Mouse (Mus musculus): ENCODE measurements at regions not wholly inside any gene's neighbourhood (a gene's known extent, or its start where the extent isn't known, plus 50 kb on each side); places are given as distances from the start of the nearest gene placed in this dataset.

DNA sequence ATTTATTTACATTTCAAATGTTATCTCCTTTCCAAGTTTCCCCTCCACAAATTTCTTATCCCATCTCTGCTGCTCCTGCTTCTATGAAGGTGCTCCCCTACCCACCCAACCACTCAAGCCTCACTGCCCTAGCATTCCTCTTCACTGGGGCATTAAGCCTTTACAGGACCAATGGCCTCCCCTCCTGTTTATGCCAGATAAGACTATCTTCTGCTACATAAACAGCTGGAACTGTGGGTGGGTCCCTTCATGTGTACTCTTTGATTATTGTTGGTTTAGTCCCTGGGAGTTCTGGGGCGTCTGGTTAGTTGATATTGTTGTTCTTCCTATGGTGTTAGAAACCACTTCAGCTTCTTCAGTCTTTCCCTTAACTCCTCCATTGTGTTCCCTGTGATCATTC lies 1164.1 kb upstream of the Got2 start:
- DNase-seq (ENCODE audit: low spot score) (no peak), ATAC-seq (replicated peaks; ENCODE audit: insufficient number of reproducible peaks, low FRiP score, low TSS enrichment, low read depth) (no peak)
- no peak overlapping the region for H3K4me3 ChIP-seq (ENCODE audit: low read depth, low read length)
- no peak overlapping the region for H3K27ac ChIP-seq (replicated peaks; ENCODE audit: low read depth, low read length)
- H3K4me2 ChIP-seq (ENCODE audit: low read depth, low read length): no peak overlapping the region
- H3K27me3 ChIP-seq (ENCODE audit: control insufficient read depth, insufficient read depth, low read length): no peaks in the 10 kb centered on the region
- 71% methylated on average over 1 of the region's 1 CpGs for WGBS
- no peak overlapping the region for H3K9ac ChIP-seq (replicated peaks; ENCODE audit: low read length)
- H3K9me3 ChIP-seq (replicated peaks; ENCODE audit: control insufficient read depth, low read length): no peaks in the 10 kb centered on the region
- no peaks in the 10 kb centered on the region for H3K4me1 ChIP-seq (ENCODE audit: control insufficient read depth, insufficient read depth, low read length)
- H3K36me3 ChIP-seq (replicated peaks; ENCODE audit: control insufficient read depth, insufficient read depth, low read depth, low read length): no peaks in the 10 kb centered on the region

DNA sequence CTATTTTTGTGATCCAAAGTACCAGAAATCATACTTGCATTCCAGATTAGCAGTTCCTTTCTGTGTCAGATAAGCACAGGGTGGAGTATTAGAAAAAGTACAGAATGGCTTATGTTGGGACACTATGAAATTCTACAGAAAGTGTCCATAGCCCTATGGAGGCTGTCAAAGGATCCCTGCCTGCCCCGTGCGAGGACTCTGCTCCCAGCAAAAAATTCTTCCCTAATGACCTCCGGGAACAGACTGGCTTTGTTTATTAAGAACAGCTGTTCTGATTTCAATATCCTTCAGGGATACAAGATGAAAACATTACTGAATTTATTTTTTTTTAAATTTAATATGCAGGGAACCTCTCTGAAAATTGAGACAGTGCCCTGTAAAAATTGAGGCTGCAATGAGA lies 1151.4 kb upstream of the Got2 start:
- no peak for ATAC-seq (replicated peaks; ENCODE audit: insufficient number of reproducible peaks, low FRiP score, low TSS enrichment, low read depth)

DNA sequence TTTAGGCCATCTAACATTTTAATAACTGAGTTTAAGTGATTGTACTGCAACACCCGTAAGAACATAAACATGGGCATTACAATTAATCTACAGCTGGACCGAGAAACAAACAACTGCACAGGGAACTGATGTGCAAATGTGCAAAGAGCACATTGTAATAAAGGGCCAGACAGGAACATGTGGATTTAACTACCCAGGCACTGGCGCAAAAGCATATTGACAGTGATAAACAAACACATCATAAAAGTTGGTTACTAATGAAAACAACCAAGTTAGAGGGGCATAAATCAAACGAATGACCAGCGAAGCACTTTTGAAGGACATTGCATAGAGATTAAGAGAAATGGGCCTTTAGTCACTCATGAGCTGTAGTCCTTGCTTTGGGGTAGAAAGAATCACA lies 1150.5 kb upstream of the Got2 start:
- DNase-seq (ENCODE audit: low spot score) (no peak), ATAC-seq (replicated peaks; ENCODE audit: insufficient number of reproducible peaks, low FRiP score, low TSS enrichment, low read depth) (no peak)
- no peak overlapping the region for H3K9ac ChIP-seq (replicated peaks; ENCODE audit: low read length)
- no peaks in the 10 kb centered on the region for H3K36me3 ChIP-seq (replicated peaks; ENCODE audit: control insufficient read depth, insufficient read depth, low read depth, low read length)
- no peaks in the 10 kb centered on the region for H3K27me3 ChIP-seq (ENCODE audit: control insufficient read depth, insufficient read depth, low read length)
- WGBS: 82% methylated on average over 5 of the region's 5 CpGs
- H3K4me1 ChIP-seq (ENCODE audit: control insufficient read depth, insufficient read depth, low read length): no peaks in the 10 kb centered on the region
- no peak overlapping the region for H3K27ac ChIP-seq (replicated peaks; ENCODE audit: low read depth, low read length)
- H3K4me3 ChIP-seq (ENCODE audit: low read depth, low read length): no peak overlapping the region
- no peak overlapping the region for H3K4me2 ChIP-seq (ENCODE audit: low read depth, low read length)
- no peaks in the 10 kb centered on the region for H3K9me3 ChIP-seq (replicated peaks; ENCODE audit: control insufficient read depth, low read length)

More for the DNA sequence above, 1151.4 kb upstream of the Got2 start:
- Histone ChIP-seq H3K9me3 (replicated peaks; ENCODE audit: control insufficient read depth, low read length) (no peaks in the 10 kb centered on the region), H3K4me3 (ENCODE audit: low read depth, low read length) (no peak overlapping the region), H3K27ac (replicated peaks; ENCODE audit: low read depth, low read length) (no peak overlapping the region), H3K9ac (replicated peaks; ENCODE audit: low read length) (no peak overlapping the region), H3K4me1 (ENCODE audit: control insufficient read depth, insufficient read depth, low read length) (no peaks in the 10 kb centered on the region), H3K4me2 (ENCODE audit: low read depth, low read length) (no peak overlapping the region), H3K36me3 (replicated peaks; ENCODE audit: control insufficient read depth, insufficient read depth, low read depth, low read length) (no peaks in the 10 kb centered on the region), H3K27me3 (ENCODE audit: control insufficient read depth, insufficient read depth, low read length) (no peaks in the 10 kb centered on the region)
- peak; percentile 47 for DNase-seq (ENCODE audit: low spot score)
- WGBS: 19% methylated on average over 3 of the region's 3 CpGs

DNA sequence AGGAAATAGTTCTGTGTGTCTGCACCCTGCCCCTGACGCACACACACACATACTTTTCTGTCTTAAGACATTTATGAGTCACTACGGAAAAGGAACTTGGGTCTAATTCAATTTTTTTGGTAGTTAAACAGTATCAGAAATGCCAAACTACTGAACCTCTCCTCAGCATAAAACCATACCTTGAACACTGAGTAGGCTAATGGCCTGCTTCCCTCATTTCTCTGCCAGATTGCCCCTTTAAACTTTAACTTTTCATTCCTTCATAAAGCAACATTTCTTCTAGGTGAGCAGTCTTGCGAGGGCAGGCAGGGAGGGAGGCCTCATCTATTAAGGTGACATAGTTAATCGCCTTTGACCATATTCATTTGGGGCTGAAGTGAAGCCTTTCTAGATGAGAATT lies 1143.8 kb upstream of the Got2 start:
- no peaks in the 10 kb centered on the region for H3K36me3 ChIP-seq (replicated peaks; ENCODE audit: control insufficient read depth, insufficient read depth, low read depth, low read length)
- H3K9ac ChIP-seq (replicated peaks; ENCODE audit: low read length): no peak overlapping the region
- no peak overlapping the region for H3K27ac ChIP-seq (replicated peaks; ENCODE audit: low read depth, low read length)
- ATAC-seq (replicated peaks; ENCODE audit: insufficient number of reproducible peaks, low FRiP score, low TSS enrichment, low read depth): no peak
- no peak overlapping the region for H3K4me3 ChIP-seq (ENCODE audit: low read depth, low read length)
- no peaks in the 10 kb centered on the region for H3K27me3 ChIP-seq (ENCODE audit: control insufficient read depth, insufficient read depth, low read length)
- H3K4me1 ChIP-seq (ENCODE audit: control insufficient read depth, insufficient read depth, low read length): no peaks in the 10 kb centered on the region
- H3K4me2 ChIP-seq (ENCODE audit: low read depth, low read length): no peak overlapping the region
- 89% methylated on average over 4 of the region's 4 CpGs for WGBS
- DNase-seq (ENCODE audit: low spot score): no peak
- no peaks in the 10 kb centered on the region for H3K9me3 ChIP-seq (replicated peaks; ENCODE audit: control insufficient read depth, low read length)

DNA sequence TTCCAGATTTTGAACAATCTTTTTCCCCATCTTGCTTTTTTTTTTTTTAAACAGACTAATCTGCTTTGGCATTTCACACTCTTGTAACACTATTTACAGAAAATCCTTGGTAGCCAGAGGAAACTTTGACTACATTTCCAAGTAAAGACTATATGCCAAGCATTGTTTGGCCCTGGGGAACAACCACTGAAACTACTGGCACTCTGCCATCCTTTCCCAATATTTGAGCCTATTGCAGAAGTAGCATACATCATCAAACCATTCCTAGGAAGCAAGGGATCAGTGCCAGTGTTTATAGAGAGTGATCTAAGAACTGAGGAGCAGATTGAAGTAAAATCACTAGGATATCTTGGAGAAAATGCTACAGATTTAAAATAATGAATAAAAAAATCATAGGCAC lies 1127.2 kb upstream of the Got2 start:
- Histone ChIP-seq H3K4me2 (ENCODE audit: low read depth, low read length) (no peak overlapping the region), H3K36me3 (replicated peaks; ENCODE audit: control insufficient read depth, insufficient read depth, low read depth, low read length) (no peaks in the 10 kb centered on the region), H3K9ac (replicated peaks; ENCODE audit: low read length) (no peak overlapping the region), H3K9me3 (replicated peaks; ENCODE audit: control insufficient read depth, low read length) (no peaks in the 10 kb centered on the region), H3K27me3 (ENCODE audit: control insufficient read depth, insufficient read depth, low read length) (no peaks in the 10 kb centered on the region), H3K27ac (replicated peaks; ENCODE audit: low read depth, low read length) (no peak overlapping the region), H3K4me1 (ENCODE audit: control insufficient read depth, insufficient read depth, low read length) (no peaks in the 10 kb centered on the region), H3K4me3 (ENCODE audit: low read depth, low read length) (no peak overlapping the region)
- no peak for ATAC-seq (replicated peaks; ENCODE audit: insufficient number of reproducible peaks, low FRiP score, low TSS enrichment, low read depth)
- no peak for DNase-seq (ENCODE audit: low spot score)

DNA sequence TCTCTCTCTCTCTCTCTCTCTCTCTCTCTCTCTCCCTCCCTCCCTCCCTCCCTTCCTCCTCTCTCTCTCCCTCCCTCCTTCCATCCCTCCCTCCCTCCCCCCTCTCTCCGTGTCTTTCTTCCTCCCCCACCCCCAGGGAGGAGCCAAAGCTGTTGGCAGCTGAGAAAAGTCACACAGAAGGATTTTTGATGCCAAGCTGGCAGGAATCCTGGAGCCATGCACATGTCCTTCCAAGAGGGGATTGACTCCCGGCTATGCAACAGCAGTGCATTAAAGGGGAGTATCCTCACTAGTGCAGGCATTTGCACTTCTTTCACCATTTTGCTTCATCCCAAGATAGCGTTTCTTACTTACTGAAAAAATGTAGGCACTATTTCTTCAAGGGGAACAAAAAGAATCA lies 1115.8 kb upstream of the Got2 start:
- Histone ChIP-seq H3K9ac (replicated peaks; ENCODE audit: low read length) (no peak overlapping the region), H3K9me3 (replicated peaks; ENCODE audit: control insufficient read depth, low read length) (no peaks in the 10 kb centered on the region), H3K4me2 (ENCODE audit: low read depth, low read length) (no peak overlapping the region), H3K4me3 (ENCODE audit: low read depth, low read length) (no peak overlapping the region), H3K27ac (replicated peaks; ENCODE audit: low read depth, low read length) (no peak overlapping the region), H3K27me3 (ENCODE audit: control insufficient read depth, insufficient read depth, low read length) (no peaks in the 10 kb centered on the region), H3K4me1 (ENCODE audit: control insufficient read depth, insufficient read depth, low read length) (no peaks in the 10 kb centered on the region), H3K36me3 (replicated peaks; ENCODE audit: control insufficient read depth, insufficient read depth, low read depth, low read length) (no peaks in the 10 kb centered on the region)
- WGBS: 77% methylated on average over 2 of the region's 3 CpGs
- ATAC-seq (replicated peaks; ENCODE audit: insufficient number of reproducible peaks, low FRiP score, low TSS enrichment, low read depth) (no peak), DNase-seq (ENCODE audit: low spot score) (no peak)

DNA sequence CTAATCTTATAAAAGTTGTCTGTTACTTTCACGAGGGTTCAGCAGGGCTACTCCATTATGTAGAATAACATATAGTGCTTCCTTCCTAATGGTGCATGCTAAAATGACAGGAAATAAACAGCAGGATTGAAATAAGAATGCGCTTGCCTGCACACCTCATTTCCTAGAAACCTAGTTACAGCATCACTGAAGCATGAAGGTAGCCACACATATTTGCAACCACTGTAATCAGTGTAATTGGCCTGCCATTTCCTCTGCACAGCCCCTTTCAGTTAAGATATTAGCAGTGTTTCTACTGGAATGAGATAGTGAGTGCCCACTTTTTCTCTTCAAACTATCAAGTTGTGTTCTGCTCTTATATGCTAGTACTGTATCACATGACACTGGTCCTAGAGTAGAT lies 1094.8 kb upstream of the Got2 start:
- Histone ChIP-seq H3K9me3 (replicated peaks; ENCODE audit: control insufficient read depth, low read length) (no peaks in the 10 kb centered on the region), H3K27me3 (ENCODE audit: control insufficient read depth, insufficient read depth, low read length) (no peaks in the 10 kb centered on the region), H3K27ac (replicated peaks; ENCODE audit: low read depth, low read length) (no peak overlapping the region), H3K9ac (replicated peaks; ENCODE audit: low read length) (no peak overlapping the region), H3K36me3 (replicated peaks; ENCODE audit: control insufficient read depth, insufficient read depth, low read depth, low read length) (no peaks in the 10 kb centered on the region), H3K4me2 (ENCODE audit: low read depth, low read length) (no peak overlapping the region), H3K4me1 (ENCODE audit: control insufficient read depth, insufficient read depth, low read length) (no peaks in the 10 kb centered on the region), H3K4me3 (ENCODE audit: low read depth, low read length) (no peak overlapping the region)
- 68% methylated on average over 2 of the region's 2 CpGs for WGBS
- DNase-seq (ENCODE audit: low spot score) (no peak), ATAC-seq (replicated peaks; ENCODE audit: insufficient number of reproducible peaks, low FRiP score, low TSS enrichment, low read depth) (no peak)
